Mouse (Mus musculus): ENCODE data around the gene Zfp422.

- TF ChIP-seq POLR2A (IDR thresholded peaks at IDR 0.05; ENCODE audit: borderline replicate concordance, low read depth, low read length), result no peak
- no peak for TF ChIP-seq CTCF (IDR thresholded peaks at IDR 0.05; ENCODE audit: low read depth, low read length)
Observed at GRCm38 (mm10) chr6:116639663-116640062, 10.9 kb upstream of the Zfp422 start.
